Mouse (Mus musculus): ENCODE measurements around the gene Srpk1. TPM values are rescaled to one million over a fixed set of nuclear protein-coding genes. Genes with fewer than 3 reads are reported as not detected.

Srpk1 gene
- total and polyA plus RNA-seq, 3 experiments: 119 to 211 (median 125) TPM

- TF ChIP-seq SIN3A (IDR thresholded peaks at IDR 0.05; ENCODE audit: low read length) (peak; percentile 89), MYB (IDR thresholded peaks at IDR 0.05; ENCODE audit: low read depth, low read length) (peak; percentile 87), ELF1 (IDR thresholded peaks at IDR 0.05; ENCODE audit: low read depth, low read length) (0 out of 2 replicates have a peak, but pooled peaks have one; percentile 27), BHLHE40 (IDR thresholded peaks at IDR 0.05; ENCODE audit: borderline replicate concordance, low read depth, low read length) (peak; percentile 78; the same call in 1 of the 2 replicates), TCF12 (IDR thresholded peaks at IDR 0.05; ENCODE audit: low read depth, low read length) (peak; percentile 87), CHD1 (IDR thresholded peaks at IDR 0.05; ENCODE audit: low read depth, low read length) (no peak), NRF1 (IDR thresholded peaks at IDR 0.05; ENCODE audit: insufficient read depth, low read depth, low read length, poor library complexity, severe bottlenecking) (peak; percentile 69), USF2 (IDR thresholded peaks at IDR 0.05; ENCODE audit: borderline replicate concordance in 1 of 2, insufficient read depth in 1 of 2, low read depth in 1 of 2, low read length in 2 of 2) (no peak), RCOR1 (IDR thresholded peaks at IDR 0.05; ENCODE audit: low read depth, low read length) (peak; percentile 54), ZMIZ1 (IDR thresholded peaks at IDR 0.05; ENCODE audit: low read depth, low read length) (0 out of 2 replicates have a peak, but pooled peaks have one; percentile 25)
Observed at GRCm38 (mm10) chr17:28625327-28625726, 2.8 kb upstream of the Srpk1 start (continued).

GRCm38 (mm10) chr17:28624841-28625240 lies 2.3 kb upstream of the Srpk1 start:
- TF ChIP-seq GABPA (IDR thresholded peaks at IDR 0.05; ENCODE audit: low read depth, low read length) (no peak), POLR2A (IDR thresholded peaks at IDR 0.05; ENCODE audit: control insufficient read depth in 1 of 2, insufficient read depth in 1 of 2, low read depth in 1 of 2, low read length in 2 of 2, poor library complexity in 1 of 2) (no peak), POLR2AphosphoS2 (IDR thresholded peaks at IDR 0.05; ENCODE audit: low read length) (no peak), ZKSCAN1 (IDR thresholded peaks at IDR 0.05; ENCODE audit: low read depth, low read length) (no peak), RAD21 (IDR thresholded peaks at IDR 0.05; ENCODE audit: low read depth, low read length) (no peak), ZNF384 (IDR thresholded peaks at IDR 0.05; ENCODE audit: low read depth, low read length) (no peak), KAT2A (conservative IDR thresholded peaks at IDR 0.05; ENCODE audit: low read depth, low read length) (no peak), NELFE (IDR thresholded peaks at IDR 0.05; ENCODE audit: low read depth, low read length) (no peak), TAL1 (IDR thresholded peaks at IDR 0.05; ENCODE audit: low read length) (no peak), TBP (IDR thresholded peaks at IDR 0.05; ENCODE audit: low read depth, low read length) (no peak), E2F4 (IDR thresholded peaks at IDR 0.05; ENCODE audit: borderline replicate concordance, low read depth, low read length) (no peak), MAFK (IDR thresholded peaks at IDR 0.05; ENCODE audit: borderline replicate concordance, low read depth, low read length) (no peak)

More at GRCm38 (mm10) chr17:28624841-28625240, 2.3 kb upstream of the Srpk1 start:
- Histone ChIP-seq H3K36me3 (ENCODE audit: control insufficient read depth in 1 of 2, insufficient read depth in 2 of 2, low read length in 2 of 2) (peaks cover 6 to 48% of the 10 kb centered on the region in 2 experiments), H3K4me1 (ENCODE audit: control insufficient read depth in 1 of 2, insufficient read depth in 2 of 2, low read length in 2 of 2) (peaks cover 38 to 51% of the 10 kb centered on the region in 2 experiments), H3K79me2 (ENCODE audit: control insufficient read depth, insufficient read depth, low read length, poor library complexity) (peaks cover 26% of the 10 kb centered on the region), H3K9ac (ENCODE audit: control insufficient read depth, low read depth, low read length, poor library complexity, severe bottlenecking) (peak overlapping the region; percentile 55), H3K4me3 (ENCODE audit: control insufficient read depth in 1 of 2, insufficient read depth in 1 of 2, low read depth in 2 of 2, low read length in 2 of 2) (no peak overlapping the region; a peak in 1 of 4 replicates), H3K27me3 (ENCODE audit: control insufficient read depth in 1 of 2, insufficient read depth in 2 of 2, low read length in 2 of 2) (no peaks in the 10 kb centered on the region), H3K9me3 (replicated peaks; ENCODE audit: insufficient read depth, low read length) (no peaks in the 10 kb centered on the region), H3K27ac (ENCODE audit: control insufficient read depth, low read depth, low read length) (peak overlapping the region; percentile 93)
- no peak for DNase-seq (ENCODE audit: low read depth, low spot score)

Measured in MEL (cell line).